Mouse (Mus musculus) lung, postnatal 14 days (tissue): ENCODE data around the gene Frmd4a.
"Not testable (repeated sequence)": the region's sequence is repeated elsewhere in the genome, so short reads cannot be mapped to it uniquely, and the experiment has no call there.

ENCODE experiments used
- DNase-seq: peaks from one replicate; pipeline ENCODE4 v3.0.0; 2021

The Frmd4a gene

GRCm38 (mm10) chr2:4293726-4294125 is 276.2 kb downstream of the Frmd4a start:
- no peak for DNase-seq

- no peak for DNase-seq
Observed at GRCm38 (mm10) chr2:4295641-4296040, 278.1 kb downstream of the Frmd4a start.

- DNase-seq = no peak
Observed at GRCm38 (mm10) chr2:4296881-4297280, 279.4 kb downstream of the Frmd4a start.

GRCm38 (mm10) chr2:4298325-4299215 is 281.1 kb downstream of the Frmd4a start:
- no peak for DNase-seq

GRCm38 (mm10) chr2:4299593-4299992 is 282.1 kb downstream of the Frmd4a start:
- DNase-seq = no peak

- DNase-seq = no peak
Observed at GRCm38 (mm10) chr2:4300383-4300811, 282.9 kb downstream of the Frmd4a start.

GRCm38 (mm10) chr2:4300816-4301215 is 283.3 kb downstream of the Frmd4a start:
- DNase-seq = no peak

- DNase-seq = no peak
Observed at GRCm38 (mm10) chr2:4301256-4301655, 283.7 kb downstream of the Frmd4a start.

- DNase-seq = no peak
Observed at GRCm38 (mm10) chr2:4301692-4302091, 284.2 kb downstream of the Frmd4a start.

- no peak for DNase-seq
Observed at GRCm38 (mm10) chr2:4302119-4302518, 284.6 kb downstream of the Frmd4a start.

- DNase-seq = no peak
Observed at GRCm38 (mm10) chr2:4307076-4307475, 289.6 kb downstream of the Frmd4a start.

- DNase-seq = no peak
Observed at GRCm38 (mm10) chr2:4314545-4314944, 297.0 kb downstream of the Frmd4a start.

- peak; percentile 40 for DNase-seq
Observed at GRCm38 (mm10) chr2:4316589-4316988, 299.1 kb downstream of the Frmd4a start.

- no peak for DNase-seq
Observed at GRCm38 (mm10) chr2:4318134-4318533, 300.6 kb downstream of the Frmd4a start.

- no peak for DNase-seq
Observed at GRCm38 (mm10) chr2:4326241-4327010, 308.9 kb downstream of the Frmd4a start.

- DNase-seq = no peak
Observed at GRCm38 (mm10) chr2:4327011-4327340, 309.5 kb downstream of the Frmd4a start.

GRCm38 (mm10) chr2:4332441-4332840 is 314.9 kb downstream of the Frmd4a start:
- DNase-seq = no peak

GRCm38 (mm10) chr2:4334201-4334600 is 316.7 kb downstream of the Frmd4a start:
- peak; percentile 66 for DNase-seq

GRCm38 (mm10) chr2:4334936-4335335 is 317.4 kb downstream of the Frmd4a start:
- DNase-seq = no peak

- no peak for DNase-seq
Observed at GRCm38 (mm10) chr2:4335881-4336280, 318.4 kb downstream of the Frmd4a start.

- not testable (repeated sequence) for DNase-seq
Observed at GRCm38 (mm10) chr2:4338290-4338689, 320.8 kb downstream of the Frmd4a start.

GRCm38 (mm10) chr2:4339128-4339527 is 321.6 kb downstream of the Frmd4a start:
- DNase-seq = no peak

- no peak for DNase-seq
Observed at GRCm38 (mm10) chr2:4339530-4340218, 322.2 kb downstream of the Frmd4a start.
